Mouse (Mus musculus) adrenal gland, postnatal 25 days (tissue): Measurements from ENCODE around the gene Car2. TPM values are rescaled to one million over a fixed set of nuclear protein-coding genes. Genes with fewer than 3 reads are reported as not detected.

Experiments
- DNase-seq: peaks from one replicate; pipeline ENCODE4 v3.0.0; 2021; ENCODE audit warnings: mixed read lengths
- total RNA-seq: library from RNA; stranded (reverse); gene quantifications from 2 replicates; pipeline ENCODE4 v1.2.3, GENCODE M21; 2021

Car2 gene
- total RNA-seq, 1 experiment from 2014 or later: 33.1 TPM

DNA sequence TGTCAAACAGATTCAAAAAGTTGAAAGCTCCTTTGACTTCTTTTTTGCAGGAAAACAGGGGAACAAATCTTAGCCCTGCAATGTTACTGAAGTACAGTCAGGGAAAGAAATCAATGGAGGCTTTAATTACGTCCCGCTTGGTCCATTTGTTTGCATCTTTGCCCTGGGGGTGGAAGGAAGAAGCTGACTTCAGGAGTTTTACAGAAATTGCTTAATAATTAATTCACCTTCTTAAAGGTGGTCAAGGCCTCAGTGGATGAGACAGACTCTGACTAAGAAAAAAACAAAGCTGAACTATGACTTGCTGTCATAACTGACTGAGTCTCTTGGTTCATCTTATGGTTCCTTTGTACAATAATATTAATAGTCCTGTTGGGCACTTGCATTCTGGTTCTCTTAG, 59.6 kb downstream of the Car2 start:
- DNase-seq: no peak

GRCm38 (mm10) chr3:14948067-14948800, 62.2 kb downstream of the Car2 start:
- DNase-seq: peak; percentile 52

GRCm38 (mm10) chr3:14950031-14950430, 64.0 kb downstream of the Car2 start:
- no peak for DNase-seq

Other genes starting within 250 kb of the Car2 start
- 6.4 and 10.8 TPM in 2 replicates for gene Car13, start 244.5 kb upstream of the Car2 start, total RNA-seq
- not detected in 2 replicates for gene Car1, start 77.9 kb upstream of the Car2 start, total RNA-seq
- gene Car3, start 22.8 kb upstream of the Car2 start, total RNA-seq: 710 and 875 TPM in 2 replicates